Mouse (Mus musculus): Measurements from ENCODE around the gene Ndufs1.
"Not testable (repeated sequence)": the region's sequence is repeated elsewhere in the genome, so short reads cannot be mapped to it uniquely, and the experiment has no call there.

GRCm38 (mm10) chr1:63180575-63180974, 3.9 kb upstream of the Ndufs1 start:
- TF ChIP-seq POLR2A (IDR thresholded peaks at IDR 0.05; ENCODE audit: low read depth, low read length); CTCF (IDR thresholded peaks at IDR 0.05; ENCODE audit: extremely low read depth, insufficient read depth, insufficient read length, insufficient replicate concordance): not testable (repeated sequence)

Data from spleen, adult 2 months (tissue).